Mouse (Mus musculus) yolk sac, embryonic 10.5 days (tissue): ENCODE measurements around the gene Ccn1.

ENCODE experiments used
- DNase-seq: peaks from one replicate; pipeline ENCODE4 v3.0.0-alpha.2; 2017; ENCODE audit warnings: low spot score

Gene Ccn1

GRCm38 (mm10) chr3:145619621-145620365, 30.0 kb downstream of the Ccn1 start:
- DNase-seq, result no peak

GRCm38 (mm10) chr3:145618299-145618698, 31.5 kb downstream of the Ccn1 start:
- DNase-seq, result no peak

- no peak for DNase-seq
Measured at GRCm38 (mm10) chr3:145614362-145615115, 35.2 kb downstream of the Ccn1 start.

GRCm38 (mm10) chr3:145613234-145613633, 36.5 kb downstream of the Ccn1 start:
- DNase-seq, result no peak

GRCm38 (mm10) chr3:145612662-145613061, 37.1 kb downstream of the Ccn1 start:
- DNase-seq, result no peak

- DNase-seq, result no peak
Measured at GRCm38 (mm10) chr3:145608320-145608719, 41.5 kb downstream of the Ccn1 start.

GRCm38 (mm10) chr3:145605437-145606123, 44.2 kb downstream of the Ccn1 start:
- no peak for DNase-seq

- no peak for DNase-seq
Measured at GRCm38 (mm10) chr3:145602410-145603206, 47.2 kb downstream of the Ccn1 start.

GRCm38 (mm10) chr3:145601345-145601744, 48.4 kb downstream of the Ccn1 start:
- DNase-seq, result no peak

GRCm38 (mm10) chr3:145600801-145601200, 49.0 kb downstream of the Ccn1 start:
- no peak for DNase-seq

GRCm38 (mm10) chr3:145599059-145599458, 50.7 kb downstream of the Ccn1 start:
- no peak for DNase-seq
